Mouse (Mus musculus): ENCODE results near the gene Ikbkg.

DNA sequence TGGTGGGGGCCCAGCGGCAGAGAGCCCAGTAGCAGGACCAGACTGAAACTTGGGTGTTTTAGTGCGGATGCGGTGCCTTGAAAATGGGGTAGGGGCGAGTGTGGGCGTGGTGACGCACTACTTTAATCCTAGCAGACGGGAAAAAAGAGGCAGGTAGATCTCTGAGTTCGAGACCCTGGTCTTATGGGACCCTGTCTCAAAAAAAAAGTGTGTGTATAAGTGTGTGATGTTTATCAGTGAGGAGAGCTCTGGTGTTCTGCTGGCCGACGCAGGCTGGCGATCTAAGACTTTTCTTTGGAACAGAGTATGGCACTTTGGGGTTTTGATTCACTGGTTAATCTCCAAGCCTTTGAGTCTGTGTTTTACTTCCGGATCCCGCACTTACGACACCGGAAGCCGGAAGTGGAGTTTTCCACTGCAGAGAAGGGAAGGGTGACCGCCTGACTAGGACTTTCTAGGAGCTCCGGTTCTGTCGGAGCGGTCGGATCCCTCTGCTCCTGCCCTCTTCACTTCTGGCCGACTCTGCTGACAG, 36.3 kb downstream of the Ikbkg start:
- TF ChIP-seq POLR2A (IDR thresholded peaks at IDR 0.05; ENCODE audit: extremely low read depth, insufficient read depth, low read length) (0 out of 2 replicates have a peak, but pooled peaks have one; percentile 26), CTCF (IDR thresholded peaks at IDR 0.05; ENCODE audit: low read depth, low read length) (no peak)
